Mouse (Mus musculus) heart, postnatal 0 days (tissue): Measurements from ENCODE around the gene Mllt11.

ENCODE experiments used
- CTCF ChIP-seq: IDR thresholded peaks from 2 replicates; pipeline ENCODE4 v1.5.1; 2016; ENCODE audit warnings: antibody characterized with exemption, control low read depth, low read depth
- EP300 ChIP-seq: IDR thresholded peaks from 2 replicates; pipeline ENCODE4 v1.6.1; 2016; ENCODE audit warnings: antibody characterized with exemption, low read depth

- no peak for TF ChIP-seq CTCF
- no peak for TF ChIP-seq EP300
These were observed 37.8 kb upstream of the Mllt11 start for GRCm38 (mm10) chr3:95269789-95270188.
